Mouse (Mus musculus): ENCODE measurements around the gene Kank1.

The Kank1 gene

DNA sequence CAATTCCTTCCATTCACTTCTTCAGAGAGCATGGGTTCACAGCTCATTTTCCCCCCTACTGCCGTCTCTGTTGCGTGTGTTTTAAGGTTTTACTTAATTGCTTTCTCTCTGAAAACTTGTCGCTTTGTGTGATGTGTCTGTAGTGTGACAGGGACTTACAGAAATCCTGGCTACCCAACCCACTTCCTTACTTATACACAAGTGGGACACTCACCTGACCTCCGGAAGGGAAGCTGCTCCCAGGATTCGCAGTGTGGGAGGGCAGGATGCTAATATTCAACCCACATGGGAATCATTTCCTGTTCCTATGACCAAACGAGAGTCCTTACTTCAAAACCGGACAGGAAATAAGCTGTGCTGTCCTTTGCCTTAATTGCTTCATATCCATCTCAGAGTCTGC lies 195.1 kb downstream of the Kank1 start:
- in situ Hi-C loops (cut with MboI; ENCODE audit: unreplicated experiment in 2 of 2), result no loop called here

DNA sequence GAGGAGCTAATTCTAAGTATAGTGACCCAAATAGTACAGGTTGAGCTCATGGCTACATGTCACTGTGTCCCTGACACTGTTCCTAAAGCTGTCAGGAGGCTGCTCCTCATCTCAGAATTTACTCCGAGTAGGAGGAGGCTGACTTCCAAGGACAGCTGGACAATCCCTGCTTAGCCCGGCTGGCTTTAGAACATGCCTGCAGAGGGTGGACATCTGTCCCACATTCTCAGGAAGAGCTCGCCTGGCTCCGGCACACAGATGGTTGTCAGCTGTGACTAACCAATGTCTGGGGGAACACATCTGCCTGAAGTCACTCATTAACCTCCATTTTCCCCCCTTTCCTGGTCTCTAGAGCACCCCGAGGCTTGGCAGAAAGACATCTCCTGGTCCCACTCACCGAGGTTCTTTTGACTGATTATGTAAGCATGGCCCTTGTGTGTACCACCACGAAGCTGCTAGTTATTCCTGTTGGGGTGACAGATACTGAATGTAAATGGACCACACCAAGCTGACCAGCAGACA lies 196.5 kb downstream of the Kank1 start:
- in situ Hi-C loops (cut with MboI; ENCODE audit: unreplicated experiment in 2 of 2), result no loop called here

DNA sequence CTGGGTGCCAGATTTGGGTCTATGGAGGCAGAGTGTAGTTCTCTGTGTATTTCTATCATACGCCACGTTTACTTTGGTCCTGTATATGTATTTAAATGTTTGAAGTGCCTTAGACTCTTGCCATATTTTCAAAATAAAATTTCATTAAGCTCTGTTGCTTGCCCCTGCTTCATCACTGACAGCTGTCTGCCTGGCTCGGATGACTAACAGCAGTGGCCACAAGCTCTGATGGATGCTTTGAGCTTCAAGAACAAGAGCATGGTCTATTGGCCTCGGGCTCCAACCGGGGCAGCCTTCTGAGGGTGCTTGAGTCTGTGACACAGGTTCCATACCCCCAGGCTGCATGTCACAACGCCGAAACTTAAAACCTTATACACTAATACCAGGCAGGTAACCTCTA lies 197.6 kb downstream of the Kank1 start:
- in situ Hi-C loops (cut with MboI; ENCODE audit: unreplicated experiment in 2 of 2), result no loop called here

DNA sequence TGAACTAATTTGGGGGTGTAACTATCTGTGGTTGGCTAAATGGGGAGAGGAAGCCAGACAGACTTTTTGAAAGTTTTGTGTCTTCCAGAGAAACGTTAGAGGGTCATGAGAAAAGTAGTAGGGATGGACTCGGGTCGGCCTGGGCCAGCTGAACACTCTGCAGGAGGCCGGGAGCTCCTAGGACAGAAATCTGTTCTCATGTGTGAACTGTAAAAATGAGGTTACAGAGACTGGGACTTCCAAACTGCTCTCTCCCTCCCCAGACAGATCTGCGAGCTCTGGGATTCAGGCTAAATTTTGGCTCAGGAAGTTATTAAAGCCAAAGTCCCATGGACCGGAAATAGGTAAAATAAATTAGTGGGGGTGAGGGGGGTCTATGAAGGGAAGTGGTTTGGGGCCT lies 198.0 kb downstream of the Kank1 start:
- in situ Hi-C loops (cut with MboI; ENCODE audit: unreplicated experiment in 2 of 2), result no loop called here

DNA sequence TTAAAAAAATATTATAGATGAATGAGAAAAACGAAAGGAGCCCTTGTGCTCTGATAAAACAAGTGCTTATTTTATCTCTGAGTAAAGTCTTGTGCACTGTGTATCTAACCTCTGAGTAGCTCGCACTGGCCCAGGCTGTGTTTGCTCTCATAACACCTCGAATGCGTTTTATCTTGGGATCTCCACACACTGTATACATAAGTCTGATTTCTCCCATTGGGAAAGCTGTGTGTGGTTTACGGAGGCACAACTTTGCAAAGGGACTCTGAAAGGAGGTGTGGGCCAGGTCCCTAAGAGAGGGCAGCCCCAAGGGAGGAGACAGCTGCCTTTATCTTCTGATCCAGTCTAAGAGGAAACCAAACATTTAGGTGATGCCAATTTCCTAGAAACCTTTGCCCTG lies 198.6 kb downstream of the Kank1 start:
- in situ Hi-C loops (cut with MboI; ENCODE audit: unreplicated experiment in 2 of 2), result no loop called here

DNA sequence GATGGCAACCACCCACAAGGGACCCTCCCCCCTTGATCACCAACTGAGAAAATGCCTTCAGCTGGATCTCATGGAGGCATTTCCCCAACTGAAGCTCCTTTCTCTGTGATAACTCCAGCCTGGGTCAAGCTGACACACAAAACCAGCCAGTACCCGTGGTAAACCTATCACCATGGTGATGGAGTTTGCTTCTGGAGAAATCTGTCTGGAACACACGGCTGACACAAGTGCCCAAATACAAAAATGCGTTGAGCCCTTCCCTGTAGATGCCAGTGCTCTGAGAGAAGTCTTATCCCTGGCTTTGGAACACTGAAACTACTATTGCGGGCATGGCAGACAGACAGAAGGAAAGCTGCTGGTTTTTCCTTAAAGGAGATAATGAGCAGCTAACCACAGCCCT lies 199.4 kb downstream of the Kank1 start:
- in situ Hi-C loops (cut with MboI; ENCODE audit: unreplicated experiment in 2 of 2), result no loop called here

DNA sequence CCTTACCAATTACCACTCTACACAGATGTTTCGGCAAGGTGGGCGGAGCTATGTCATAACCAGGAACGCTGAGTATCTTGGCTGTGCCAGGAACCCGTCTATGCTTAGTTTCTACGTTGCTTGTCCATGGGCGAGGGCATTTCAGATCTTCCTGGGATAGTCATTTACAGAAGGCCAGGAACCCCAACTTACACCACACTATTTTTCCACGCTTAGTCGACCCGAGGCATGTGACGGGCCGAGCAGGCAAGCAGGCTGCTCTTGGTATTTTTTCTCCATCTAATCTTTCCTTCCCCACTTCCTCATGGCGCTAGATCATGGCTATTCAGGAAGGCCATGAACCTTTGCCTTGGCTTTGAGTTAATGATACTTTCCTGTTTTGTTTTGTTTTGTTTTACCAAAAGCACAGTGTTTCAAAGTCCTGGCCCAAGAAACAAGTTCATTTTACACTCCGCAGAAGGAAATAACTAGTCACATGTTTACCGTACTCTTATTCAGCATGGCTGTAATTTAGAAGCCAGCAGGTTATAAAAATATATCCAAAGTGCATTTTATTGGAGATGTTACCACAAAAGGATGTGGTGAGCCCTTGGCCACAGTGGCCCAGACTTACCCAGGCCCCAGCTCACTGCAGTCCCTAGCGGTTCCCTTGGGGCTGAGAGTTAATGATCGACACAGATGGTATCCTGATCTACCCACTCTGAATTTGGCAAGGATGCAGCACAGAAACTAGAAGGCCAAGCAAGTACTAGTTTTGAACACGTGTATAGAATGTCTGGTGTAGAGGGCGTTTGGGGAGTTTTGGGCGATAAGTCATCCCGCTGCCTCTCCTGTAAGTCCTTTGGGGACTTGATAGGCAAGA lies 200.2 kb downstream of the Kank1 start:
- in situ Hi-C loops (cut with MboI; ENCODE audit: unreplicated experiment in 2 of 2), result no loop called here

DNA sequence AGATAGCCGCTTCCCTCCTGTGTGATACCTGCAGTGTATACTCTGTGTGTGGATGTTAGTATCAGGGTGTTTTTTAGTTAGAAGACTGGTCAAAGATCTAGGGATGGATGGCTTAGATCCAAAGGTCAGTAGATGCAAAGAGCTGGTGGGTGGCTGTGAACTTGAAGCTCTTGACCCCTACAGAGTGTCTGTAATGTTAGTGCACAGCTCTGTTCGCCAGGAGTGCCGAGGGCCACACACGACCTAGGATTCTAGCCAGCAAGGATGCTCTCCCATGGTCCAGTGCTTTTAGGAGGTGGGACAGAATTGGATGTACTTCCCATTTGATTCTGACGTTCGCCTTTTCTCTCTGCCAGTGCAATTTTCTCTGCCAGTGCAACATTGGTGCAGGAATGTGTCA lies 201.5 kb downstream of the Kank1 start:
- in situ Hi-C loops (cut with MboI; ENCODE audit: unreplicated experiment in 2 of 2), result no loop called here

DNA sequence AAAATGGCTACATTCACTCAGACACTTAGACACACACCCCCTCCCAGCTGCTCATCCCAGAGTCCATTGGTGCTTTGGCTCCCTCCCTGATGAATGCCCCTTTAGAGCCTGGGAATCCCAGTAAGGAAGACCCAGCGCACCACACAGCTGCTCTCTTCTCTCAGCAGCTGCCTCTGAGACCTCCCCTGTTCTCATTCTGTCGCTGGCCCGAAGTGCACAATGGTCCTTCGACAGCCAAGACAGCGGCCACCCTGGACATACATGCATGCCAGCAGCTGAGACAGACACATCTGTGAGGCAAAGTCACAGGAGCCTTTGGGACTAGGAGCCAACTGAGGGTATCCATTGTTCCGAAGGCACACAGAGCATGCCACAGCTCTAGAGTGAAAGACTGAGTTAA lies 203.0 kb downstream of the Kank1 start:
- in situ Hi-C loops (cut with MboI; ENCODE audit: unreplicated experiment in 2 of 2), result loop anchor here in 1 of 2 experiments (5.0 kb wide), 2 partner anchors 308 to 483 kb away; no protein-coding TSS in a partner anchor

DNA sequence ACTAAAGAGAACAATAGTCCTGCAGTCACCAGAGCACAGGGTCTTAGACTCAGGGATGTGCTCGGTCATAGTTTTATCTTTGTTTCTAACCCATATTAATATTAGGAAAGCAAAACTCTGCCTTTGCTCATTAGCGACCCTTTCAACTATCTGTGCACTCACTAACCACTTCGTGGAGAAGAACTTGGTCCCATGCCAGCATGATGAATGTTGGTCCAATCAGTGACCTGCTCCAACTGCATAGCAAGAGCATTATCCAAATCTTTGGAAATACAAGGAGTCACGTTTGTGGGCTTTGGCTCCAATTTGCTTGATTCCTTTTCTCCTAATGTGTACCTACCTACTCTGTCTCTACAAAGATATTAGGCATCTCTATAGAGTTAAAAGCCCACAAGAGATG lies 204.0 kb downstream of the Kank1 start:
- in situ Hi-C loops (cut with MboI; ENCODE audit: unreplicated experiment in 2 of 2), result loop anchor here in 1 of 2 experiments (5.0 kb wide), 2 partner anchors 308 to 483 kb away; no protein-coding TSS in a partner anchor

DNA sequence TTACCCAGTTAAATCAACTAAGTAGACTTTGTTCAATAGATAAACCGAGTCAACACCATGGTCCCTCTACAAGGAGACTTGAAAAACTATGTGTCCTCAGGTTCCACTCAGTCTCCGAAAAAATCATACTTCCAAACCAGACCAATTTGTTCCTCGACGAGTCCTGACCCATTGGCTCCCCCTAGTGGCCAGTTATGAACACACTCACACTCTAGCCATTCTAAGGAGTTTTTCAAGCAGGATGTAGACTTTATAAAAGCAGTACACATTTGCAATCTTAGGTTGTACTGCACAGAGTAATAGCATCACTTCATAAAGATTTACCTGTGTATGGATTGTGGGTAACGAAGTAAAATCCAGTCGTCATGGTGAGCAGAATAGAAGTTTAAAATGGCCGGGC lies 208.3 kb downstream of the Kank1 start:
- in situ Hi-C loops (cut with MboI; ENCODE audit: unreplicated experiment in 2 of 2), result loop anchor here (5.0 kb wide), 4 partner anchors 103 to 493 kb away; no protein-coding TSS in a partner anchor

DNA sequence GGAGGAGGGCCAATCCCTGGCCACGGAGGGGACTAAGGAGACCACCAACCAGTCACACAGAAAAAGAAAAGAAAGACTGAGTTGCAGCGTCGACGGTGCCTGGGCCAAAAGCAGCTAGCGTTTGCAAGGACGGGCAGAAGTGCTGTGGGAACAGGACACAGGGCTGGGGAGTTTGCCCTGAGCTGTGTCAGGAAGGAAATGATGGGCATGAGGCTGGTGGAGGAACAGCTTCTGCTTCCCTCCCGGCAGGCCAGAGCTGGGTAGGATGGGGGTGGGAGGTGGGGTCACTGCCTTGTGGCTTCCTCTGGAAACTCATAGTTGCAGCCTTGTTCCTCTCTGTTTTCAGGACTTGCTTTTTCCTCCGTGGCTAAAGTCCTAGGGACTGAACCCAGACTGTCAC lies 209.1 kb downstream of the Kank1 start:
- in situ Hi-C loops (cut with MboI; ENCODE audit: unreplicated experiment in 2 of 2), result loop anchor here (5.0 kb wide), 4 partner anchors 104 to 494 kb away; no protein-coding TSS in a partner anchor

DNA sequence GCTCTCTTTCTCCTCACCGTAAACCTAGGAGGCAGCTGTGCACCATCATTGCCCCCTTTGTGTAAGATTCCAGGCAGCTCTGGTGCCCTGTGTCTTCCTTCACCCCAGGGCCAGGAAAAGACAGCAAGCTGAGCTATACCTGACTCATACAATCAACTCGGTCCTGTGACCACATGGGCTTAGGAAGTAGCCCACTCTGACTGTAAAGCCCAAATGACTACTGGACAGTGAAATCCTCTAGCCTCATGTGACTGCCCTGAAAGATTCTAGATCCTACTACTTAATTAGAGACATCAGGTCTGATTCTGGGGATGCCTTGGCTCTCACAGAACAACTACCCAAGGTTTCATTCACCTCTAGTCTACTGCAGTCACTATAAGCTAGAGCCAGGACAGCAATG lies 209.9 kb downstream of the Kank1 start:
- in situ Hi-C loops (cut with MboI; ENCODE audit: unreplicated experiment in 2 of 2), result loop anchor here (5.0 kb wide), 4 partner anchors 104 to 494 kb away; no protein-coding TSS in a partner anchor

DNA sequence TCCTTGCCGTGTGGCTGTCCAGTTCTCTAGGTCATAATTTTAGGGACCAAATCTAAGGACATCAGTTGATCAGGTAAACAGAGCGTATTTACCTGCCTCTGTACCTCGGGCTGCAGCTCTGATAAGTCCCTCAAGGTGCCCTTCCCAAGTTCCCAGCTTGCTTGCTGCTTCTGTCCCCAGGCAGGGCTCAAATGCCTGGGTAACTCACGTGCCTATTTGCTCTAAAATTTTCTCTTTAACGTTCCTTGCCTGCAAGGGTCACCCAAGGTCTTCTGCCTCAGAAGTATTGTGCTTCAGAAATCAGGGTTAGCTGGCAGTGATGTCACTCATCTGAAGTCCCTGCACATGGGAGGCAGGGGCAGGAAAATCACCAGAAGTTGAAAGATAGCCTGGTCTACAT lies 210.6 kb downstream of the Kank1 start:
- in situ Hi-C loops (cut with MboI; ENCODE audit: unreplicated experiment in 2 of 2), result loop anchor here (5.0 kb wide), 4 partner anchors 105 to 495 kb away; no protein-coding TSS in a partner anchor

DNA sequence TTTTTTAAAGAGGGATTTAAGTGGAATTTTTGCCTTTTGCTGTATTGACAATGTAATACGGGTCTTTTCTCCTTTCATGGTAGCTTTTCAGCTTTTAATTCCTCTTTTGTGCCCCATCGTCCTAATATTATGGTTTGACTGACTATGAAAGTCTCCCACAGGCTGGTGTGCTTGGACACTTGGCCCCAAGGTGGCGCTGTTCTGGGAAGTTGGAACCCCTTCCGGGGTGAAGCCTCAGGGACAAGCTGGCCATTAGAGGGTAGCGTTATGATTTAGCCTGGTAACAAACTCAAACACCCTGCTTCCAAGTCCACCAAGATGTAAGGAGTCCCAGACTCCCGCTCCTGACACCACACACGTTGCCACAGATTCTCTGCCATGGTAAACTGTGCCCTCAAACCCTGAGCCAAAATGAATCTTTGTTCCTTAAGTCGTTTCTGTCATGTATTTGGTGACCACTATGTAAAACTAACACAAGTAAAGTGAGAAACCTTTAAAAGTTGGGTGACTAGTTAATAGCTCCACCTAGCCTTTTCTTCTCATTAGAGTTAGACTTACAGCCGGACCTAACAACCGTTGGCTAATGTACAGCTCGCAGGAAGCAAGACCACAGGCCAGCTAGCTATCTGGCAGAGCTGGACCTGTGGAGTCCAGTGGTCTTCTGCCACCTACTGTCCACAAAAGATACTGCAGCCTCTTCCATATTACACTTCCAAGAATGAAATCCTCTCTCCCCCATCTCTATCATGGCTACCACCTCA lies 214.3 kb downstream of the Kank1 start:
- in situ Hi-C loops (cut with MboI; ENCODE audit: unreplicated experiment in 2 of 2), result no loop called here

DNA sequence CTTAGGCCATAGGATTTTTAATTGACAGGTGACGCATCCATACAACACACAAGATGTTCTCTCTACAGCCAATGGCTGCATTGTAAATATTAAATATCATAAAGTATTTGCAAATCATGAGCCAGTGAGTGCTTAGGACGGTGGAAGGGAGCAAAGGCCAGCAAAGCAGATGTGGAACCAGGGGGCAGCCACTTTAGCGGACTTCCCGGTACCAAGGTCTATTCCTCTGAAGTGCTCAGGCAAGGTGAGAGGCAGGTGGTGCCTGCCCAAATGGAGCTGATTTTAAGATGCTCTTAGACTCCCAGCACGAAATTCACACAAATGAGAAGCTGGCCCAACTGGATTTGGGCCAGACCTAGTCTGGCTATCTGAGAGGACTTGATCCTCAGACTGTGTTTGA lies 216.4 kb downstream of the Kank1 start:
- in situ Hi-C loops (cut with MboI; ENCODE audit: unreplicated experiment in 2 of 2), result no loop called here

DNA sequence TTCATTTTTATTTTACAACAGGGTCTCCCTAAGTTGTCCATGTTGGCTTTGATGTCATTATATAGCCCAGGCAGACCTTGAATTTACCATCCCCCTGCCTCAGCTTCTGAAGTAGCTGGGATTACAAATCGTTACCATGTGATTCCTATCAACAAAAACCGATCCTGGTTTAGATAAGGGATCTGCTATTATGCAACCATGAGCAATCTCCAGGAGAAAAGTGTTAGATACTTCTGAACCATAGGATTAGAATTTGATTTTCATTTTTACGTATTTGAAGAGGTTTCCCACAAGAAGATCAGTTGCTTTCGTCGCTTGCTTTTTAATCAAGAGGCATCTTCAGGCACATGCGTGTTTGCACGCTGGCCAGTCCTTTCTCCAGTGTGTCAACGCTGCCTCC lies 224.0 kb downstream of the Kank1 start:
- in situ Hi-C loops (cut with MboI; ENCODE audit: unreplicated experiment in 2 of 2), result no loop called here

DNA sequence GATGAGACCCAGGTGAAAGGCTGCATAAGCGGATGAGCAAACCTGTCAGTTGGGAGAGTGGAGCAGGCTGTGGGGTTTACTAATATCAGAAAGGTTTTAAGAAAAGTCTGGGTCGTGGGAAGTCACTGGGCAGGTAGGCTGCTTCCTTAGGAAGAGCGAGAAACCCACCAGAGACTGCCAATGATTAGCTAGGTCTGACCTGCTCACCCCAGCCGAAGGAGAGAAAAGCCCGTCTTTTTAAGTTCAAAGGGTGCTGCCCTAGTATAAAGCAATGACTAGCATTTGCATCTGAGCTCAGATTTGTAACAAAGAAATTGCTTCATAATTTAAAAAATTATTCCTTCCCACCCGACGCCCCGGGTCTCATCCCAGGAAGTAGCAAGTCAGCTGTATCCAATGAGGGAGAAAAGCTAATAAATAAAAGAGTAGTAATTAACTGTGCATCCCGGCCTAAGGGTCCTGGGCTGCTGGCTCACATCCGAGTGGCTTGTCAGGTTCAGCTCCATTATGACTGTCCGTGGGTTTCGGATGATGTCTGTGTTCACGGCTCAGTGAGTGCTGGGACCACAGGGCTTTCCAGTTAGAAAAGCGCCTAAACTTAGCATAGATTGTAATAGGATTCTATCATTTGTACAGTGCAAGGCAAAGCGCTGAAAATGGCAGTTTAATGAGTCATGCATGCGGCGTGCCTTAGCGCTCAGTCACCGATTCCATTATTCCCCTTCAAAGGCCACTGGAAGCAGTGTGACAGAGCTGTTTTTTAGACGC lies 225.0 kb downstream of the Kank1 start:
- in situ Hi-C loops (cut with MboI; ENCODE audit: unreplicated experiment in 2 of 2), result no loop called here

DNA sequence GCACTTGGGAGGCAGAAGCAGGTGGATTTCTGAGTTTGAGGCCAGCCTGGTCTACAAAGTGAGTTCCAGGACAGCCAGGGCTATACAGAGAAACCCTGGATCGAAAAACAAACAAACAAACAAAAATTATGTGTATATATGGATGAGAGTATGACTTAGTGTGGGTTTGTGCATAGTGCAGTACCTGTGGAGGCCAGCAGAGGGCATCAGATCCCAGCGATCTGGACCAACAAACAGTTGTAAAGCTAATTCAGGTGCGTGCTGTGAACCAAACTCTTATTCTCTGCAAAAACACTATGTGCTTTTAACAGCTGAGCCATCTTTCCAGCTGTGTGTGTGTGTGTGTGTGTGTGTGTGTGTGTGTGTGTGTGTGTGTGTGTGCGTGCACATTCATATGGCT lies 239.0 kb downstream of the Kank1 start:
- in situ Hi-C loops (cut with MboI; ENCODE audit: unreplicated experiment in 2 of 2), result loop anchor here (5.0 kb wide), 2 partner anchors 151 to 161 kb away; no protein-coding TSS in a partner anchor

DNA sequence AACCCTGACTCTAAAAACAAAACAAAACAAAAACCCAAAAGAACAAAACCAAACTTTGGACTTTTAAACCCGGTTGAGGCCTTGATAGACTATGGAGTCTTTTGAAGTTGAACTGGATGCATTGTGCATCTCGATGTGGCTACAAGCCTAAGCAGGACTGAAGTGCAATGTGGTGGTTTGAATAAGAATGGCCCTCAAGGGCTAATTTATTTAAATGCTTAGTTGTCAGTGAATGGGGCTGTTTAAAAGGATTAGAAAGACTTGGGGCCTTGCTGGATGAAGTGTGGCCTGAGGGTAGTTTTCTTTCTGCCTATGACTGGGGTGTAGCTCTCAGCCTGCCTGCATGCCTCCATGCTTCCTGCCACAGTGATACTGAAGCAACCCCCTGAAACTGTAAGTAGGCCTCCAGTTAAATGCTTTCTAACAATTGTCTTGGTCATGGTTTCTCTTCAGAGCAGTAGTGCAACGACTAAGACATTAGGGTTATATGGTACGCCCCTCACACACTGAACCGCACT lies 242.4 kb downstream of the Kank1 start:
- in situ Hi-C loops (cut with MboI; ENCODE audit: unreplicated experiment in 2 of 2), result loop anchor here (5.0 kb wide), 2 partner anchors 148 to 158 kb away; no protein-coding TSS in a partner anchor

Data from v-Abl transformed pro-B cells (cell line).